Mouse (Mus musculus): ENCODE data around the gene S1pr3. TPM values are rescaled to one million over a fixed set of nuclear protein-coding genes. Genes with fewer than 3 reads are reported as not detected.

The S1pr3 gene
- polyA plus RNA-seq, 1 experiment from 2014 or later: 21.2 TPM

DNA sequence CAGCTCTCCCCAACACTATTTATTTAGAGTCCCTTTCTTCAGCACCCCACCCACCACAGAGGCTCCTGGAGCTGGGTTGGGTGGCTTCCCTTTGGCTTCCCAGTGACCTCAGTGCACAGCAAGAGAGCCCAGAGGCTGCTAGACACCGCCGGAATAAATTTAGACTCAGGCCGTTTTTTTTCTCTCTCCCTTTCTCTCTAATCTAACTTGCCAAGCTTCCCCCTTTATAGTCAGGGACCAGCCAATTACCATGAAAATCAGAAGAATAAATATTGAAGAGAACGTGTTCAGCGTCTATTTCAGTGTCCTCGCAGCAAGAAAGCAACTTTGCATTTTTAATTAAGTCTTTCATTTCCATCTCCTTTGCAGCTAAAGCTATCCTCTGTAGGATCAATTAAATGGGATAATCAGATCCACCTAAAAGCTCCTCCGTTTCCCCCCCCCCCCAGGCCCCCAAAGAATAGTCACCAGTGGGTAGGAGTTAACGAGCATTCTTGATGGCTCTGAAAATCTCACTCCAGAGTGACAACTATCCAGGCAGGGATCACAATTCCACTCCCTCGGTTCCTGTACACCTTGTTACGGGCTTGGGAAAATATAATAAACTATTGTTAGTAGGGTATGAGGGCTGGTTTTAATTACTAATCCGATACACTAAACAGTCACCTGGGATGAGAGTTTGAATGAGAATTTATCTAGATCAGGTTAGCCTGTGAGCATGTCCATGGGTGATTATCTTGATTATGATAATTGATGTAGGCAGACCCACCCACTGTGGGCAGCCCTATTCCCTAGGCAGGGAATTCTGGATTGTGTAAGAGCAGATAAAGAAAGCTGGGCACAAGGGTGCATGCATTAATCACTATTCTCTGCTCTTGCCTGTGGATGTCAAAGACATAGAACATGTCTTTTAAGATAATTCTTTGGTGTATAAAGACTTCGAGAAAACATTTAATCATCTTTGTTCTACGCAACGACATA lies 29.0 kb downstream of the S1pr3 start:
- WGBS (ENCODE audit: insufficient replicate concordance): 74% methylated on average over 14 of the region's 14 CpGs
- Histone ChIP-seq H3K4me1 (ENCODE audit: control insufficient read depth, insufficient read depth, low read length) (no peaks in the 10 kb centered on the region), H3K4me3 (ENCODE audit: low read depth, low read length) (no peak overlapping the region), H3K36me3 (ENCODE audit: control insufficient read depth, insufficient read depth, low read length) (no peaks in the 10 kb centered on the region), H3K4me2 (no peak overlapping the region), H3K9ac (ENCODE audit: low read depth, low read length) (no peak overlapping the region), H3K27ac (ENCODE audit: low read depth, low read length) (no peak overlapping the region), H3K27me3 (ENCODE audit: control insufficient read depth, insufficient read depth, low read length) (no peaks in the 10 kb centered on the region), H3K9me3 (replicated peaks; ENCODE audit: control insufficient read depth, low read length) (no peaks in the 10 kb centered on the region)
- no peak for ATAC-seq (replicated peaks; ENCODE audit: insufficient number of reproducible peaks, low FRiP score, low TSS enrichment)

DNA sequence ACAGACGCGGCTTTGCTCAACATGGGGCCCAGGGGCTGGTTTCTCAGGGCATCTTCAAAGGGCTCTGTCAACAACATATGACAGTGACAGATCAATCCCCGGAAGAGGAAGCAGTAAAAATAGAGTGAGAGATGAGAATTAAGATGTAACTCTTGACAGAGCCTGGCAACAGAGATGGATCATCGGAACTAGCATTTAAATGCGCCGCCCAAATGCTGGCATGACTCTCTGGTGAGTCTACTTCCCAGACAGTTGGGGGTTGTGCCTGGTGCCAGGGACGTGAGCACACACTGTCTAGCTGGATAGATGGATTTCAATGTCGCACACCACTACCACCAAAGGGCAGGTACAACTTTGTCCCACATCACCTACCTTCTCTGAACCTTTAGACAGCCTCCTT lies 34.5 kb downstream of the S1pr3 start:
- Histone ChIP-seq H3K4me3 (ENCODE audit: low read depth, low read length) (no peak overlapping the region), H3K4me2 (no peak overlapping the region), H3K4me1 (ENCODE audit: control insufficient read depth, insufficient read depth, low read length) (no peaks in the 10 kb centered on the region), H3K9ac (ENCODE audit: low read depth, low read length) (no peak overlapping the region), H3K27me3 (ENCODE audit: control insufficient read depth, insufficient read depth, low read length) (no peaks in the 10 kb centered on the region), H3K36me3 (ENCODE audit: control insufficient read depth, insufficient read depth, low read length) (no peaks in the 10 kb centered on the region), H3K27ac (ENCODE audit: low read depth, low read length) (no peak overlapping the region), H3K9me3 (replicated peaks; ENCODE audit: control insufficient read depth, low read length) (no peaks in the 10 kb centered on the region)
- WGBS (ENCODE audit: insufficient replicate concordance): 77% methylated on average over 8 of the region's 8 CpGs
- ATAC-seq (replicated peaks; ENCODE audit: insufficient number of reproducible peaks, low FRiP score, low TSS enrichment): no peak

DNA sequence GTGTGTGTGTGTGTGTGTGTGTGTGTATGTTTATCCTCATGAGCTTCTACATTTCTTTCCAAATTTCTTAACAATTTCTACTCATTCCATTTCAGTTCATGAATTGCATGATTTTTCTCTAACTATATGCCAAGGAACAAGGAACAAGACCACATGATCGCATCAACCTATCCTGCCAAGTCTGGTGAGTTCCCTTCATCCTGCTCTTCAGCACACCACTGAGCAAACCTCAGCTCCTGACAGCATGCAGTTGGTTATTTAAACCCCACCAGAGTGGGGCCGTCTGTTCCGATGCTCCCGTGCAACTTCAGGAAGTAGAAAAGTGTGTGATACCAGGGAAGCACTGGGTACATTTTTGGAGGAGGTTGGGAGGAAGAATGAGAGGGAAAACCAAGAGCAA lies 38.1 kb downstream of the S1pr3 start:
- no peak overlapping the region for H3K27ac ChIP-seq (ENCODE audit: low read depth, low read length)
- no peaks in the 10 kb centered on the region for H3K4me1 ChIP-seq (ENCODE audit: control insufficient read depth, insufficient read depth, low read length)
- WGBS (ENCODE audit: insufficient replicate concordance): 48% methylated on average over 4 of the region's 4 CpGs
- H3K9me3 ChIP-seq (replicated peaks; ENCODE audit: control insufficient read depth, low read length): no peaks in the 10 kb centered on the region
- no peaks in the 10 kb centered on the region for H3K36me3 ChIP-seq (ENCODE audit: control insufficient read depth, insufficient read depth, low read length)
- H3K4me3 ChIP-seq (ENCODE audit: low read depth, low read length): no peak overlapping the region
- H3K27me3 ChIP-seq (ENCODE audit: control insufficient read depth, insufficient read depth, low read length): no peaks in the 10 kb centered on the region
- ATAC-seq (replicated peaks; ENCODE audit: insufficient number of reproducible peaks, low FRiP score, low TSS enrichment): no peak
- H3K9ac ChIP-seq (ENCODE audit: low read depth, low read length): no peak overlapping the region
- H3K4me2 ChIP-seq: no peak overlapping the region

DNA sequence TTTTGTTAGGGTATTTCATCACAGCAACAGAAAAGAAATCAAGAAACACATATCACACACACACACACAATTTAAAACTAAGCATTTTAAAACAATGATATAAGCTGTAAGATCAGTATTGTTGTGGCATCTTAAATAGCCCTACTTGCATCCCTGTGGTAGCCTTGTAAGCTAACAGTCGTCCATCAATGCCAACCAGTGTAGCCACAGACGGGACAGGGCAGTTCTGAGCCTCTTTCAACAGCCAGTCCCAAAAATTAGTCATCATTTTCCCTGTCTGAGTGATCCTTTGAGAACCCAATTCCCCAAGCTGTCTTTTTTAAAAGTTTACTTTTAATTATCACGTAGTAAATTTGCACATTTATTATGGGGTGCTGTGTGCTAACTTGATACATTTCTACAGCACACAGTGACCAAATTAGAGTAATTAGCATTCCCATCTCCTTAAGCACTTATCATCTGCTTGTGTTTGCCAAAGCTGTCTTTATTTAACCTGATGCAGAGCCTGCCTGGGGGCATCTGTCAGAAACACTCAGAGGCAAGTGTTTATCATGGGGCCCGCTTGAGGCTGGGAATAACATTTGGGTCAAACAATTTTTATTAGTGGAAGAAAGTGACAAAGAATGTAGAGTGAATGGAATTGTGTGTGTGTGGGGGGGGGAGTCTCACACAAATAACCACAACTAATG lies 47.9 kb downstream of the S1pr3 start:
- Histone ChIP-seq H3K27ac (ENCODE audit: low read depth, low read length) (no peak overlapping the region), H3K9ac (ENCODE audit: low read depth, low read length) (no peak overlapping the region), H3K9me3 (replicated peaks; ENCODE audit: control insufficient read depth, low read length) (no peaks in the 10 kb centered on the region), H3K4me3 (ENCODE audit: low read depth, low read length) (no peak overlapping the region), H3K36me3 (ENCODE audit: control insufficient read depth, insufficient read depth, low read length) (no peaks in the 10 kb centered on the region), H3K4me2 (no peak overlapping the region), H3K27me3 (ENCODE audit: control insufficient read depth, insufficient read depth, low read length) (no peaks in the 10 kb centered on the region), H3K4me1 (ENCODE audit: control insufficient read depth, insufficient read depth, low read length) (no peaks in the 10 kb centered on the region)
- 35% methylated on average over 4 of the region's 4 CpGs for WGBS (ENCODE audit: insufficient replicate concordance)
- no peak for ATAC-seq (replicated peaks; ENCODE audit: insufficient number of reproducible peaks, low FRiP score, low TSS enrichment)

DNA sequence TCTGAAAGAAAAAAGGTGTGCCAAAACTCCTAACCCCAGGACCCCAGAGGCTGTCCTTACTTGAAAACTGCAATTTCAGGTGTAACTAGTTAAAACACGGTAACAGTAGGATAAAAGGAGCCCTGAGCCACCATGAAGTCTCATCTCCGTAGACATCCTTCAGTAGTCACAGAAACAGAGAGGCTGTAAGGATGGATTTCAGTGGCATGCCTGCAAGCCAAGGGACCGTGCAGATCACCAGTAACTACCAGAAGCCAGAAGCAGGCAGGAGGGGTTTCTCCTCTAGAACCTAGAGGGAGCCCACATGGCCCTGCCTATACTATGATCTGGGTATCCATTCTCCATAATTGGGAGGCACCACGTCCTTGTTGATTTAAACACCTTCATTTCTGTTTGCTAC lies 55.9 kb downstream of the S1pr3 start:
- WGBS (ENCODE audit: insufficient replicate concordance): 67% methylated on average over 4 of the region's 4 CpGs
- no peak for ATAC-seq (replicated peaks; ENCODE audit: insufficient number of reproducible peaks, low FRiP score, low TSS enrichment)
- H3K4me3 ChIP-seq (ENCODE audit: low read depth, low read length): no peak overlapping the region
- H3K4me2 ChIP-seq: no peak overlapping the region
- no peak overlapping the region for H3K27ac ChIP-seq (ENCODE audit: low read depth, low read length)
- no peaks in the 10 kb centered on the region for H3K27me3 ChIP-seq (ENCODE audit: control insufficient read depth, insufficient read depth, low read length)
- no peaks in the 10 kb centered on the region for H3K4me1 ChIP-seq (ENCODE audit: control insufficient read depth, insufficient read depth, low read length)
- H3K9me3 ChIP-seq (replicated peaks; ENCODE audit: control insufficient read depth, low read length): no peaks in the 10 kb centered on the region
- no peak overlapping the region for H3K9ac ChIP-seq (ENCODE audit: low read depth, low read length)
- H3K36me3 ChIP-seq (ENCODE audit: control insufficient read depth, insufficient read depth, low read length): no peaks in the 10 kb centered on the region

DNA sequence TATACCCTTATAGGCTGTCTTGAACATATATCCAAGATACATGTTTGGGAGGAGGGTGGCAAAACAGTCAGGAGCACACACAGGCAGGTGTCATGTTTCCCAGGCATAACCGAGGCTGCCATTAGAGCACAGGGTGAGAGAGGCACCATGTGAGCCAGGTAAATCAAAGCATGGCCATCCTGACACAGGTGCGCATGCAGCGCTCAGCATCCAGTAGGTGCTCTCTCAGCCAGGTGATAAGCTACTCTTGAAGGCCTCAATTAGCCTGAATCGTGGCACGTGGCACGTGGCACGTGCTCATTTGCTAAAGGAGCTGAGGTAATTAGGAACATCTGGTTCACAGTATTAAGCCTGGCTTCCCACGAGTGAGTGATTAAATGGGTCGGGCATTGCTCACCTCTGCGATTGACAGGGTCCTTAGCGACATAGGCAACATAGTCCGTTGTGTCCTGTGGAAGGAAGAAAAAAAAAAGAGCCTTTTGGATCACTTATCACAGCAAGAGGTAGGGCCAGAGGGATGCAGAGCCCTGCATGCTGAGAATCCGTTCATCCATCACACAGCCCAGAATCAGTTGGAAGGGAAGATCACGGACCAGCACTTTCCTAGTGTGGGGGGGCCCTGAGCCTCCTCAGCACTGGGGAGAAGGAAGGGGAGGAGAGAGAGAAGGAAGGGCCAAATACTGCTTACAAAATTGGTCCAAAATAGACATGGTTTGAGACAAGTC lies 57.8 kb downstream of the S1pr3 start:
- Histone ChIP-seq H3K9ac (ENCODE audit: low read depth, low read length) (no peak overlapping the region), H3K4me3 (ENCODE audit: low read depth, low read length) (no peak overlapping the region), H3K4me1 (ENCODE audit: control insufficient read depth, insufficient read depth, low read length) (no peaks in the 10 kb centered on the region), H3K27me3 (ENCODE audit: control insufficient read depth, insufficient read depth, low read length) (no peaks in the 10 kb centered on the region), H3K4me2 (no peak overlapping the region), H3K27ac (ENCODE audit: low read depth, low read length) (no peak overlapping the region), H3K9me3 (replicated peaks; ENCODE audit: control insufficient read depth, low read length) (no peaks in the 10 kb centered on the region), H3K36me3 (ENCODE audit: control insufficient read depth, insufficient read depth, low read length) (no peaks in the 10 kb centered on the region)
- no peak for ATAC-seq (replicated peaks; ENCODE audit: insufficient number of reproducible peaks, low FRiP score, low TSS enrichment)
- WGBS (ENCODE audit: insufficient replicate concordance): 70% methylated on average over 14 of the region's 14 CpGs

DNA sequence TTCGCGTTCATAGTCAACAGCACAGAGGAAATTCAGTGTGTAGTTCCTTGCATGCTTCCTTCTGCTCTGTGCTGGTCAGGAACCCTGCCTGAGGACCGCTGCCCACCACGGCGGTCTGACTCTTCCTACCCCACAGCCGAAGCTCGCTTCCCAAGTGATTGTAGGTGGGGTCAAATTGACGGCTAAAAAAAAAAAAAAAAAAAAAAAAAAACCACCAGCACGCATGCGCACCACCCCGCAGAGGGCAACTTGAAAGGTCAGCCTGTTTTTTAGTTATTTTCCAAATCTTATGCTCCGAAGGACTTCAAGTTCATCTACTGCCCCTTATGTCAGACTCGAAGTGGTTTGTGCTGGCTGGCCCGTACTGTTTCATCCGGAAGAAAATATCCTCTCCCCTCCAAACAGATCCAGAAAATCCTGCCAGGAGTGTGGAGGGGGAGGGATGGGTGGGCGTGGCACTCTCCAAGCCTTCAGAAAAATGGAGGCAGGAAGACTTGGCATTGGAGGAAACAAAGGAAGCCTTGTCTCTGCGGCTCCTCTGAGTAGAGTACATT lies 60.3 kb downstream of the S1pr3 start:
- no peak overlapping the region for H3K4me2 ChIP-seq
- 63% methylated on average over 17 of the region's 17 CpGs for WGBS (ENCODE audit: insufficient replicate concordance)
- H3K4me1 ChIP-seq (ENCODE audit: control insufficient read depth, insufficient read depth, low read length): no peaks in the 10 kb centered on the region
- no peaks in the 10 kb centered on the region for H3K9me3 ChIP-seq (replicated peaks; ENCODE audit: control insufficient read depth, low read length)
- no peak overlapping the region for H3K9ac ChIP-seq (ENCODE audit: low read depth, low read length)
- ATAC-seq (replicated peaks; ENCODE audit: insufficient number of reproducible peaks, low FRiP score, low TSS enrichment): no peak
- no peaks in the 10 kb centered on the region for H3K36me3 ChIP-seq (ENCODE audit: control insufficient read depth, insufficient read depth, low read length)
- no peaks in the 10 kb centered on the region for H3K27me3 ChIP-seq (ENCODE audit: control insufficient read depth, insufficient read depth, low read length)
- H3K27ac ChIP-seq (ENCODE audit: low read depth, low read length): no peak overlapping the region
- H3K4me3 ChIP-seq (ENCODE audit: low read depth, low read length): no peak overlapping the region
